Mouse (Mus musculus) ovary, adult 18-20 months (tissue): ENCODE data around the gene Ttn.

Experiments used
- DNase-seq: peaks from one replicate; pipeline ENCODE4 v3.0.0; 2022; ENCODE audit warnings: low spot score, mixed read lengths

Gene Ttn

GRCm38 (mm10) chr2:76962045-76962432, 20.3 kb downstream of the Ttn start:
- no peak for DNase-seq

GRCm38 (mm10) chr2:76961420-76962044, 20.8 kb downstream of the Ttn start:
- no peak for DNase-seq

- no peak for DNase-seq
Observed at GRCm38 (mm10) chr2:76949774-76950173, 32.6 kb downstream of the Ttn start.

GRCm38 (mm10) chr2:76938515-76938914, 43.8 kb downstream of the Ttn start:
- DNase-seq: no peak

GRCm38 (mm10) chr2:76929718-76930117, 52.6 kb downstream of the Ttn start:
- DNase-seq: no peak

GRCm38 (mm10) chr2:76928816-76929215, 53.5 kb downstream of the Ttn start:
- no peak for DNase-seq

GRCm38 (mm10) chr2:76928298-76928697, 54.0 kb downstream of the Ttn start:
- DNase-seq: no peak

GRCm38 (mm10) chr2:76926927-76927326, 55.4 kb downstream of the Ttn start:
- DNase-seq: no peak

GRCm38 (mm10) chr2:76914959-76915358, 67.4 kb downstream of the Ttn start:
- DNase-seq: no peak

GRCm38 (mm10) chr2:76908705-76909457, 73.5 kb downstream of the Ttn start:
- DNase-seq: no peak

GRCm38 (mm10) chr2:76903351-76903750, 79.0 kb downstream of the Ttn start:
- no peak for DNase-seq

GRCm38 (mm10) chr2:76901476-76902086, 80.8 kb downstream of the Ttn start:
- no peak for DNase-seq

GRCm38 (mm10) chr2:76899886-76900285, 82.5 kb downstream of the Ttn start:
- DNase-seq: no peak

GRCm38 (mm10) chr2:76896990-76897389, 85.4 kb downstream of the Ttn start:
- no peak for DNase-seq

- no peak for DNase-seq
Observed at GRCm38 (mm10) chr2:76895327-76895726, 87.0 kb downstream of the Ttn start.

- DNase-seq: no peak
Observed at GRCm38 (mm10) chr2:76888721-76889120, 93.6 kb downstream of the Ttn start.

GRCm38 (mm10) chr2:76885855-76886254, 96.5 kb downstream of the Ttn start:
- no peak for DNase-seq

GRCm38 (mm10) chr2:76881406-76881805, 100.9 kb downstream of the Ttn start:
- no peak for DNase-seq

- no peak for DNase-seq
Observed at GRCm38 (mm10) chr2:76875587-76875986, 106.8 kb downstream of the Ttn start.

- no peak for DNase-seq
Observed at GRCm38 (mm10) chr2:76866928-76867327, 115.4 kb downstream of the Ttn start.

- DNase-seq: no peak
Observed at GRCm38 (mm10) chr2:76865497-76865896, 116.8 kb downstream of the Ttn start.

- no peak for DNase-seq
Observed at GRCm38 (mm10) chr2:76861327-76861726, 121.0 kb downstream of the Ttn start.

- DNase-seq: no peak
Observed at GRCm38 (mm10) chr2:76850066-76850465, 132.3 kb downstream of the Ttn start.
